Mouse (Mus musculus): ENCODE measurements around the gene Ddb1.

DNA sequence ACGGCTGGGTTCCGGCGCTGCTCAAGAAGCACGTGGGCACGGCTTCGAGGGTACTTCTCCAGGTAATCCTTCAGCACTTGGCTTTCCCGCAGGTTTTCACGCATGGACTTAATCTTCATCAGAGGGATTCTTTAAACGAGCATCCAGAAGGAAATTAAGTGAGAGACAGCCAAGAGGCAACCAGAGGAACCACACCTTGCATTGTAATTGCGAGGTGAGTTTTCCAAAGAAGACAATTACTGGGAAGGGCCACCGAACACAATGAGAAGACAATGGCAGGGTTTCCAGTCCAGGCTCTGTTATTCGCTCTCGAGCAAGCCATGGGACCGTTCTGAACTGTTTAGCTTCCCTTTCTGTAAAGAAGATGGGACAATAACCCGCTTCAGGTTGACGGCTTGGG lies 71.5 kb downstream of the Ddb1 start:
- no peak for TF ChIP-seq POLR2A (IDR thresholded peaks at IDR 0.05; ENCODE audit: low read depth, low read length)
- no peak for TF ChIP-seq CTCF (IDR thresholded peaks at IDR 0.05; ENCODE audit: extremely low read depth, insufficient read depth, insufficient read length, insufficient replicate concordance)
